Mouse (Mus musculus) limb, embryonic 15.5 days (tissue): Measurements from ENCODE around the gene C2cd4d. TPM values are rescaled to one million over a fixed set of nuclear protein-coding genes. Genes with fewer than 3 reads are reported as not detected.

Experiments
- polyA plus RNA-seq: library from polyadenylated mRNA; unstranded; fragments of >200 nt; fragmentation: Nextera tagmentation; extraction: Ambion mirVana; gene quantifications from 2 replicates; pipeline ENCODE4 v1.2.1, GENCODE M21; 2015

The C2cd4d gene
- polyA plus RNA-seq, 1 experiment from 2014 or later = 2.4 TPM

Other genes with a start within 250 kb of the C2cd4d start
- not detected in 2 replicates for gene Gm10696, start 184.2 kb upstream of the C2cd4d start, polyA plus RNA-seq
- gene Gm5286, start 165.7 kb upstream of the C2cd4d start, polyA plus RNA-seq = not detected in 2 replicates
- gene Gm4778, start 98.4 kb upstream of the C2cd4d start, polyA plus RNA-seq = not detected in 2 replicates
- 10.6 and 10.8 TPM in 2 replicates for gene Them4, start 52.3 kb upstream of the C2cd4d start, polyA plus RNA-seq
- gene Them5, start 20.3 kb upstream of the C2cd4d start, polyA plus RNA-seq = 199 and 218 TPM in 2 replicates
- 2.3 and 2.9 TPM in 2 replicates for gene Rorc, start 10.4 kb downstream of the C2cd4d start, polyA plus RNA-seq
- 0.09 and 0.14 TPM in 2 replicates for gene Lingo4, start 36.1 kb downstream of the C2cd4d start, polyA plus RNA-seq
- gene Tdrkh, start 50.8 kb downstream of the C2cd4d start, polyA plus RNA-seq = 6.7 and 8.0 TPM in 2 replicates
- 63.2 and 64.0 TPM in 2 replicates for gene Mrpl9, start 80.9 kb downstream of the C2cd4d start, polyA plus RNA-seq
- 0.38 and 0.42 TPM in 2 replicates for gene Oaz3, start 81.5 kb downstream of the C2cd4d start, polyA plus RNA-seq
- 1.4 and 1.9 TPM in 2 replicates for gene Celf3, start 115.9 kb downstream of the C2cd4d start, polyA plus RNA-seq
- 2.1 and 4.0 TPM in 2 replicates for gene Riiad1, start 117.9 kb downstream of the C2cd4d start, polyA plus RNA-seq
- 43.4 and 45.7 TPM in 2 replicates for gene Snx27, start 220.3 kb downstream of the C2cd4d start, polyA plus RNA-seq